Mouse (Mus musculus) liver, embryonic 14.5 days (tissue): ENCODE data around the gene Git2.

Source experiments
- CTCF ChIP-seq: IDR thresholded peaks from 2 replicates; pipeline ENCODE4 v1.5.1; 2016; ENCODE audit warnings: antibody characterized with exemption, low read depth, control low read depth
- EP300 ChIP-seq: IDR thresholded peaks from 2 replicates; pipeline ENCODE4 v1.6.1; 2016; ENCODE audit warnings: antibody characterized with exemption, low read depth

DNA sequence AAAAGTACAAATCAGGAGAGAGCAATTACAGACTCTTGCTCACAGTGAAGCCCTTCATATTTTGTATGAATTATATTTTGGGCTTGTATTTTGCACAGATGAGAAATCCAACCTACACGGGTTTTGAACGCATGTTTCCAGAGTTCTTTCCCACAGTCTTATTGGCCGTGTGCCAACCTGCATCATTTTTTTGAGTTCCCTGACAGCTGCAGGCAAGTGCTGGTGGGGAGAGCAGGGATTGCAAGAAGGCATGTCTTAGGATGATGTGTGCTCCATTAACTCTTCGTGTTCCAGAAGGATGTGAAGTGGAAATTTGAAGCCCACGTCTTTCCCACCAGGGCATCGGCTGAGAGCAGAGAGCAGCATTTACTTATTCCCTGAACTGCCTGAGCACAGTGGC is 41.3 kb upstream of the Git2 start:
- no peak for TF ChIP-seq CTCF
- no peak for TF ChIP-seq EP300
